Mouse (Mus musculus) stomach, postnatal 0 days (tissue): ENCODE data around the gene Pomt1. TPM values are rescaled to one million over a fixed set of nuclear protein-coding genes. Genes with fewer than 3 reads are reported as not detected.
A peak's percentile ranks its signal among the peaks of the same experiment; 100 is the strongest.

Source experiments
- ATAC-seq: fragments of 200-750 bp; cut with Nextera tagmentation; 2 replicates; pipeline ENCODE4 v1.8.0; 2017; ENCODE audit not compliant: low FRiP score, low TSS enrichment
- DNase-seq: peaks from one replicate; pipeline ENCODE4 v3.0.0-alpha.2; 2016; ENCODE audit warnings: low spot score
- H3K27ac ChIP-seq: fragments of 300-500 bp; sonication (generic); replicated peaks from 2 replicates; pipeline ENCODE4 v1.5.1; 2014; ENCODE audit warnings: mild to moderate bottlenecking, control low read depth
- H3K27me3 ChIP-seq: fragments of 300-500 bp; sonication (generic); 2 replicates; pipeline ENCODE4 v1.6.1; 2014; ENCODE audit warnings: low read length; ENCODE audit not compliant: control insufficient read depth, insufficient read depth
- H3K36me3 ChIP-seq: fragments of 300-500 bp; sonication (generic); 2 replicates; pipeline ENCODE4 v1.6.1; 2014; ENCODE audit warnings: low read length, mixed read lengths; ENCODE audit not compliant: control insufficient read depth, insufficient read depth
- H3K4me1 ChIP-seq: fragments of 300-500 bp; sonication (generic); replicated peaks from 2 replicates; pipeline ENCODE4 v1.6.1; 2014; ENCODE audit warnings: antibody characterized with exemption; ENCODE audit not compliant: control insufficient read depth, insufficient read depth
- H3K4me2 ChIP-seq: fragments of 300-500 bp; sonication (generic); replicated peaks from 2 replicates; pipeline ENCODE4 v1.6.1; 2014; ENCODE audit warnings: low read depth, mild to moderate bottlenecking, control low read depth, moderate library complexity
- H3K4me3 ChIP-seq: fragments of 300-500 bp; sonication (generic); 2 replicates; pipeline ENCODE4 v1.5.1; 2014; ENCODE audit warnings: low read depth, low read length, control low read depth
- H3K9ac ChIP-seq: fragments of 300-500 bp; sonication (generic); 2 replicates; pipeline ENCODE4 v1.6.1; 2014; ENCODE audit warnings: mild to moderate bottlenecking, low read length, control low read depth, mixed read lengths
- H3K9me3 ChIP-seq: fragments of 300-500 bp; sonication (generic); 2 replicates; pipeline ENCODE4 v1.6.1; 2016; ENCODE audit warnings: low read length; ENCODE audit not compliant: control insufficient read depth
- CTCF ChIP-seq: IDR thresholded peaks from 2 replicates; pipeline ENCODE4 v1.5.1; 2016; ENCODE audit warnings: antibody characterized with exemption, low read depth, mild to moderate bottlenecking, moderate library complexity
- EP300 ChIP-seq: optimal IDR thresholded peaks from 2 replicates; pipeline ENCODE3; 2016; ENCODE audit warnings: antibody characterized with exemption
- WGBS: fragments of 180-500 bp; shearing (Covaris S2); extraction: QIAGEN DNeasy Blood & Tissue Kit; methylation state at CpG from one replicate; pipeline ENCODE4 v1.1.7; 2014; 5-methylcytosine and 5-hydroxymethylcytosine counted together
- polyA plus RNA-seq: library from polyadenylated mRNA; unstranded; fragments of >200 nt; fragmentation: Nextera tagmentation; extraction: Ambion mirVana; gene quantifications from 2 replicates; pipeline ENCODE4 v1.2.1, GENCODE M21; 2015

The Pomt1 gene
- polyA plus RNA-seq, 1 experiment from 2014 or later: 6.2 TPM

DNA sequence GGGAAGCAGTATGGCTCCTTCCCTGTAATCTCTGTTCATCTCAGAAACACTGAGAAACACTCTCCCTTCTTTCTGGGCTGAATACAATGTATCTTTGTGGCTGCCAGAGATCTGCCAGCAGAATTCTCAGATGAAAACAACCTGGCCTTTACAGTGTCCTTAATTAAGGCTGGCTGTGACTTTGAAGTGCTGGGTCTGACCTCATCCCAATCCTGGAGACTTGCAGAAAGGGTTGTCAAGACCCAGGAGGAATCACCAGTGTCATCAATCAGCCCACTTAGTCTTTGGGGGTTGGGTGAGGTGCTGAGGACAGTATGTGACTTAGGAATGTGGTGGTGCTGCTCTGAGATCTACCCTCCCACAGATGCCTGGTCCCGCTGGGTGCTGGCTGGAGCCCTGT lies 17.0 kb downstream of the Pomt1 start:
- Histone ChIP-seq H3K9ac (no peak overlapping the region), H3K4me1 (no peaks in the 10 kb centered on the region), H3K9me3 (no peaks in the 10 kb centered on the region), H3K4me2 (no peak overlapping the region), H3K27ac (no peak overlapping the region), H3K36me3 (peaks cover 27% of the 10 kb centered on the region), H3K4me3 (no peak overlapping the region), H3K27me3 (no peaks in the 10 kb centered on the region)
- WGBS: 65% methylated on average over 1 of the region's 1 CpGs
- no peak for DNase-seq
- no peak for TF ChIP-seq EP300
- TF ChIP-seq CTCF: no peak
- ATAC-seq: 0 out of 2 replicates have a peak, but pooled peaks have one; percentile 16

DNA sequence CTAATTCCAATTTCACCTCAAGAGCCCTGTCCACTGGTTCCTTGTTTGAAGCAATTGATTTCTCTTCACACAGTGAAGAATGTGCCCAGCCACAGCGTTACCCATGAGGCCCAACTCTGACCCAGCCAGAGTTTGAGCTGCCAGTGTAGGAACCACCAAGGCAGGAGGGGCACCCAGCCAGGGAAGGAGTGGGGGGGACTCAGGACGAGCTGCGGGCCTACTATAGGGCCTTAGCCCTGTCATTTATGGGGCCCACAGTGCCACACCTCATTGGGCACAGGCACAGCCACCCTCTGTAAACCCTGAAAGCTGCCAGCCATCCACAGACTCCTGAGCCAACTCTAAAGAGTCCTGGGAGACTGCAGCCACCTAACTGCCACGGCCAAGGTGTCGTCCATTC lies 18.2 kb downstream of the Pomt1 start:
- no peaks in the 10 kb centered on the region for H3K27me3 ChIP-seq
- ATAC-seq: no peak
- no peak for DNase-seq
- 71% methylated on average over 5 of the region's 5 CpGs for WGBS
- H3K9ac ChIP-seq: no peak overlapping the region
- H3K36me3 ChIP-seq: peaks cover 27% of the 10 kb centered on the region
- H3K27ac ChIP-seq: no peak overlapping the region
- H3K4me1 ChIP-seq: no peaks in the 10 kb centered on the region
- no peak for TF ChIP-seq CTCF
- no peak for TF ChIP-seq EP300
- H3K4me2 ChIP-seq: no peak overlapping the region
- H3K9me3 ChIP-seq: no peaks in the 10 kb centered on the region
- H3K4me3 ChIP-seq: no peak overlapping the region

DNA sequence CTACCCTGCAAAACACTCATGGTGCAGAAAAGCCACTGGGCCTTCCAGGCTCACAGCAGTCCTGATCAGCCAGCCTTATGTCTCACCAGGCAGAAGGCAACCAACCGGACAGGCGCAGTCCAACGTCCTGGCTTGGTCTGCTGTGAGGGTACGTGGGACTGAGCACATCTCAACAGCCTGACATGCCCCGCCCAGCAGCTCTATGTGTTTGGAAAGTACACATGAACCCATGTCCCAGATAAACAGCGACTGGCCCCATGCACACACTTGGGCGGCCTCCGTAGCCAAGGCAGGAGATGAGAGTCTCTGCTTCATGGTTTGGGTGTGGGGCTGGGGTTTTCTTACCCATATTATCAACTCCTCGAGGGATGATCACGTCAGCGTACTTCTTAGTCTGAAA lies 19.9 kb downstream of the Pomt1 start:
- Histone ChIP-seq H3K27ac (no peak overlapping the region), H3K27me3 (no peaks in the 10 kb centered on the region), H3K9me3 (no peaks in the 10 kb centered on the region), H3K4me1 (0 out of 2 replicates have a peak, but pooled peaks cover 2% of the 10 kb centered on the region), H3K4me2 (no peak overlapping the region), H3K9ac (no peak overlapping the region), H3K36me3 (peaks cover 27% of the 10 kb centered on the region), H3K4me3 (no peak overlapping the region)
- TF ChIP-seq EP300 (no peak), CTCF (no peak)
- ATAC-seq: no peak
- WGBS: 75% methylated on average over 11 of the region's 11 CpGs
- DNase-seq: peak; percentile 36

DNA sequence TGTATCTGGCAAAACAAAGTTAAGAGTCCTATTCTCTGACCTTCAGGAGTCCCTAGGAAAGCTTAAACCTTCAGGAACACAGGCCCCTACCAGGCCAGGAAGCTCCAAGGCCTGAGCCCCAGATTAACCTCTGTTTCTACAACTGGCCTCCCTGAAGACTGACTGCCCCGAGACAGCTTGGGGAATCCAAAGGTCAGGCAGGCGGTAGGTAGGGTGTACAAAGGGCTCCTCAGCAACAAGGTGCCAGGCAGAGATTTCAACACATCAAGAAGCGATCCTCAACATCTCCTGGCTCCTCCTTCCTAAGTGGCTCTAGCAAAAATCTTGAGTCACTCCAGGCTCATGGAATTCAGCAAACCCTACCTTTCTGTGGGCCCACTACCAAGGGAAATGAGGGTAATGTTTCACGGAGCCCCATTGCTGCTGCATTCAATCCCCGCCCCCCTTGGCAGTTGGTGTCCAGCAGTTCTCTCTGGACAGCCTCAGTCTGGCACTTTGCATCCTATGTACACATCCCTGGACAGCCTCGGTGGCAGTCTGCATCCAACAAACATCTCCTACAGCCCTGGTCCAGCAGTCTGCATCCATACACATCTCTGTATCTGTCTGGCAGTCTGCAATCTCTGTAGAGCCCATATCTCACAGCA lies 22.6 kb downstream of the Pomt1 start:
- no peak for DNase-seq
- H3K4me3 ChIP-seq: peak overlapping the region; percentile 77
- 48% methylated on average over 6 of the region's 6 CpGs for WGBS
- 0 out of 2 replicates have a peak, but pooled peaks cover 2% of the 10 kb centered on the region for H3K4me1 ChIP-seq
- no peak for TF ChIP-seq EP300
- H3K9me3 ChIP-seq: no peaks in the 10 kb centered on the region
- H3K36me3 ChIP-seq: peaks cover 23% of the 10 kb centered on the region
- peak overlapping the region; percentile 73 for H3K4me2 ChIP-seq
- ATAC-seq: 0 out of 2 replicates have a peak, but pooled peaks have one; percentile 4
- H3K9ac ChIP-seq: peak overlapping the region; percentile 86
- H3K27ac ChIP-seq: peak overlapping the region; percentile 30; the same call in 1 of the 2 replicates
- H3K27me3 ChIP-seq: no peaks in the 10 kb centered on the region

DNA sequence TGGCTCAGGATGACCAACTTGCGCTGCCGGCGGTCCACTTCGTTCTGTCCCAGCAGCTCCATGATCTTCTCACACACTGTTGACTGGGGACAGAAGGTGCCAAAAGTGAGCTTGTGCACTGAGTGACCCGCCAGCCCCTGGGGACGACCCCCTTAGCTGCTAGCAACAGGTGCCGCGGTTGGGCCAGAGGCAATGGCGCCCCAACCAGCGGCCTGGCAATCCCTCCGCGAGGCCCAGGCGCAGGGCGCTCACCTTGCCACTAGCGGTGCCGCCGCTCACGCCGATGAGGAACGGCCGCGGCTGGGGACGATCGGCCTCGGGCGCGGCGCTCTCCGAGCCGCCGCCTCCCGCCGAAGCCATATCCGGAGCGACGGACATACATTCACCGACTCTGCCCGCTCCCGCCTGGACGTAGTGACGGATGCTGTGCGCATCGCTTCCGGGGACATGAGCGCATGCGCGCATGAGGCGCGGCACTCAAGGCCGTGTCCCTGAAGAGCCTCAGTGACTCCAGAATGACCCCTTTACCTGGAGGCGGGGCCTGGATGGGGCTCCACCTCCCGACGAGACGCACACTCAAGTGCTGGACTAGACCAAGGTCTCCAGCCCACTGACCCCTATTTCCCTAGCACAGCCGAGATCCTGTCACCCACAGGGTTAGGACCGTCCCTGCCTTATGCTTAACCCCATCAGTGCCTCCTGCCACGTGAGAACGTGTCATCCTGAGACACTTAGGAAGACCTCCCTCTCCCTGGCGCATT lies 23.4 kb downstream of the Pomt1 start, which contains the start of gene Uck1:
Uck1 (minus strand) TSS at position 503 of the 761 bp plus-strand sequence.
- WGBS: 2% methylated on average over 58 of the region's 59 CpGs
- ATAC-seq (peak; percentile 95), DNase-seq (peak; percentile 91)
- Histone ChIP-seq H3K27ac (peak within 1 kb of the TSS; percentile 82), H3K4me2 (peak within 1 kb of the TSS; percentile 73), H3K27me3 (no peaks in the 10 kb centered on the region), H3K9me3 (no peaks in the 10 kb centered on the region), H3K36me3 (peaks cover 15% of the 10 kb centered on the region), H3K4me3 (peak within 1 kb of the TSS; percentile 77), H3K9ac (peak within 1 kb of the TSS; percentile 86), H3K4me1 (0 out of 2 replicates have a peak, but pooled peaks cover 2% of the 10 kb centered on the region)
- TF ChIP-seq CTCF: no peak
- TF ChIP-seq EP300: no peak
